Mouse (Mus musculus) forebrain, embryonic 16.5 days (tissue): Measurements from ENCODE around the gene Art3. TPM values are rescaled to one million over a fixed set of nuclear protein-coding genes. Genes with fewer than 3 reads are reported as not detected.

Experiments used
- ATAC-seq: fragments of 200-750 bp; cut with Nextera tagmentation; 2 replicates; pipeline ENCODE4 v1.8.0; 2017; ENCODE audit warnings: mild to moderate bottlenecking, moderate library complexity
- H3K27ac ChIP-seq: fragments of 300-500 bp; sonication (generic); 2 replicates; pipeline ENCODE4 v1.5.1; 2014; ENCODE audit warnings: low read length, control low read depth
- H3K27me3 ChIP-seq: fragments of 300-500 bp; sonication (generic); replicated peaks from 2 replicates; pipeline ENCODE4 v1.6.1; 2014; ENCODE audit warnings: low read length; ENCODE audit not compliant: control insufficient read depth, insufficient read depth
- H3K36me3 ChIP-seq: fragments of 300-500 bp; sonication (generic); 2 replicates; pipeline ENCODE4 v1.6.1; 2014; ENCODE audit not compliant: control insufficient read depth, insufficient read depth
- H3K4me1 ChIP-seq: fragments of 300-500 bp; sonication (generic); replicated peaks from 2 replicates; pipeline ENCODE4 v1.6.1; 2014; ENCODE audit warnings: low read length; ENCODE audit not compliant: control insufficient read depth, insufficient read depth
- H3K4me2 ChIP-seq: fragments of 300-500 bp; sonication (generic); 2 replicates; pipeline ENCODE4 v1.6.1; 2014; ENCODE audit warnings: mild to moderate bottlenecking, low read length, control low read depth
- H3K4me3 ChIP-seq: fragments of 300-500 bp; sonication (generic); replicated peaks from 2 replicates; pipeline ENCODE4 v1.5.1; 2014; ENCODE audit warnings: mild to moderate bottlenecking, low read length, control low read depth
- H3K9ac ChIP-seq: fragments of 300-500 bp; sonication (generic); replicated peaks from 2 replicates; pipeline ENCODE4 v1.6.1; 2014; ENCODE audit warnings: low read depth, low read length, control low read depth
- H3K9me3 ChIP-seq: fragments of 300-500 bp; sonication (generic); 2 replicates; pipeline ENCODE4 v1.6.1; 2016; ENCODE audit warnings: low read length; ENCODE audit not compliant: control insufficient read depth
- WGBS: fragments of 180-500 bp; shearing (Covaris S2); extraction: QIAGEN DNeasy Blood & Tissue Kit; methylation state at CpG from one replicate; pipeline ENCODE4 v1.1.7; 2014; 5-methylcytosine and 5-hydroxymethylcytosine counted together
- polyA plus RNA-seq: library from polyadenylated mRNA; unstranded; fragments of >200 nt; fragmentation: Nextera tagmentation; extraction: Ambion mirVana; gene quantifications from 2 replicates; pipeline ENCODE4 v1.2.1, GENCODE M21; 2015

The Art3 gene
- polyA plus RNA-seq, 1 experiment from 2014 or later: 3.5 TPM

DNA sequence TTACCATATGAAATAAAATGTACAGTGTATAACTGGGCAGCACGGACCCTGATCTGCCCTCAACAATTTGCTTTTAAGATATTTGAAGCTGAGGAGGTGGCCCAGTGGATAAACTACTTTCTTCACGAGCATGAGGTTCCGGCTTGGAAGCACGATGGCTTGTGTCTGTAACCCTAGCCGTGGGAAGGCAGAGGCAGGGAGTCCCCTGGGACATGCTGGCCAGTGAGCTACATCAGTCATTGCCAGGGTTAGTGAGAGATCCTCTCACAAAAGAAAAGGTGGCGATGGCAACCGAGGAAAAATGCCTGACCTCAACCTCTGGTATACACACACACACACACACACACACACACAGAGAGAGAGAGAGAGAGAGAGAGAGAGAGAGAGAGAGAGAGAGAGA is 52.1 kb downstream of the Art3 start:
- 77% methylated on average over 7 of the region's 7 CpGs for WGBS
- Histone ChIP-seq H3K4me3 (no peak overlapping the region), H3K9me3 (no peaks in the 10 kb centered on the region)

DNA sequence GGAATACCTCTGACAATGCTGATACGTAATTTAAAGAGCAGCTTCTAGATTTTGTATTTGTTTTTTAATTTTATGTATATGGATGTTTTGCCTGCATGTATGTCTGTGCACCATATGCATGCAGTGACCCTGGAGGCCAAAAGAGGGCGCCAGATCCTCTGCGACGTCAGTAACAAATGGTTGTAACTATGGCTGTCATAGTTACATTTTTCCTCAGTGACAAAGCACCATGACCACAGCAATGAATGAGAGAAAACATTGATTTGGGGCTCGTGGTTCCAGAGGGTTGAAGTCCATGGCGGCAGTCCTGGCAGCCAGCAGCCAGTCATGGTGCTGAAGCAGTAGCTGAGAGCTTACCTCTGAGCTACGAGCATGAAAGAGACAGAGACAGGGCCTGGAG is 53.2 kb downstream of the Art3 start:
- Histone ChIP-seq H3K4me2 (no peak overlapping the region), H3K9ac (no peak overlapping the region), H3K27ac (no peak overlapping the region), H3K27me3 (peaks cover 2% of the 10 kb centered on the region; the same call in 1 of the 2 replicates), H3K9me3 (no peaks in the 10 kb centered on the region), H3K36me3 (no peaks in the 10 kb centered on the region), H3K4me3 (no peak overlapping the region), H3K4me1 (0 out of 2 replicates have a peak, but pooled peaks cover 2% of the 10 kb centered on the region)
- WGBS: 55% methylated on average over 7 of the region's 7 CpGs
- no peak for ATAC-seq

More for the DNA sequence above, 52.1 kb downstream of the Art3 start:
- no peaks in the 10 kb centered on the region; the same call in 1 of the 2 replicates for H3K27me3 ChIP-seq
- no peak overlapping the region for H3K27ac ChIP-seq
- H3K4me2 ChIP-seq: no peak overlapping the region
- ATAC-seq: no peak
- H3K9ac ChIP-seq: no peak overlapping the region
- H3K4me1 ChIP-seq: 0 out of 2 replicates have a peak, but pooled peaks cover 2% of the 10 kb centered on the region
- H3K36me3 ChIP-seq: no peaks in the 10 kb centered on the region

DNA sequence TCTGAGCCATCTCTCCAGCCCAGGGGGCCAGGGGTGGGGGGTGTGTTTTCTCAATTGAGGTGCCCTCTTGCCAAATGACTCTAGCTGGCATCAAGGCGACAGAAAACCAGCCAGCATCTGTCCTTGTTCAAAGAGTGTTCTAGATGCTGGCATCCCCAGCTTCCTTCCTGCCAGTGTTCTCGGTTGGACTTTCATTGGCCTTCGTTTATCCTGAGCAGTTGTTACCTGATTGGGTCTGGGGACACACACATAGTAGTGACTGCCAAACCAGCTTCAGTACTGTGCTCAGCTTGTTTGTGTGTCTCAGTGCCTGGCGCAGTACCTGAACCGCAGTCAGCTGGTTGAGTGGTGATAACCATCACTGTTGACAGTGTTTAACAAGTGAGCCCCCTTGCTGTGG is 54.5 kb downstream of the Art3 start:
- Histone ChIP-seq H3K9ac (no peak overlapping the region), H3K4me3 (no peak overlapping the region), H3K4me1 (0 out of 2 replicates have a peak, but pooled peaks cover 2% of the 10 kb centered on the region), H3K27ac (no peak overlapping the region), H3K4me2 (no peak overlapping the region), H3K27me3 (peaks cover 2% of the 10 kb centered on the region; the same call in 1 of the 2 replicates), H3K36me3 (no peaks in the 10 kb centered on the region), H3K9me3 (no peaks in the 10 kb centered on the region)
- 90% methylated on average over 5 of the region's 5 CpGs for WGBS
- no peak for ATAC-seq

DNA sequence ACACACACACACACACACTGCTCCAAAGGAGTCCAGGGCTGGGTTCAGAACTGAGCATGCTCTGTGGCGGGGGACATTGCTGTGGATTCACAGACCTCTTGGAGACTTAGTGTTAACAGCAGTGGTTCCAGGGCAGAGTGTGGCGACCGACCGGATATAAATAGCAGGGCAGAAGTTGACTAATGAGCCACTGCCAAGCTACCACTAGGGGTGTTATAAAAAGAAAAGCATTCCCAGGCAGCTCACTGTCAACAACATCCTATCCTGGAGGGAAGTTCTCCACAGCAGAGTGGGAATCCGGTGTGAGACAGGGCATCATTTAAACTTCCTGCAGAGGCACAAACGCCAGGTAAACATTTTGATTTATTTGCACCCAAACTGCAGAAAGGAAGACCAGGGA is 55.0 kb downstream of the Art3 start:
- Histone ChIP-seq H3K4me3 (no peak overlapping the region), H3K9ac (no peak overlapping the region), H3K36me3 (no peaks in the 10 kb centered on the region), H3K9me3 (no peaks in the 10 kb centered on the region), H3K4me2 (no peak overlapping the region), H3K27ac (no peak overlapping the region), H3K4me1 (0 out of 2 replicates have a peak, but pooled peaks cover under 1% of the 10 kb centered on the region), H3K27me3 (peaks cover 4% of the 10 kb centered on the region; the same call in 1 of the 2 replicates)
- no peak for ATAC-seq
- 60% methylated on average over 6 of the region's 6 CpGs for WGBS

DNA sequence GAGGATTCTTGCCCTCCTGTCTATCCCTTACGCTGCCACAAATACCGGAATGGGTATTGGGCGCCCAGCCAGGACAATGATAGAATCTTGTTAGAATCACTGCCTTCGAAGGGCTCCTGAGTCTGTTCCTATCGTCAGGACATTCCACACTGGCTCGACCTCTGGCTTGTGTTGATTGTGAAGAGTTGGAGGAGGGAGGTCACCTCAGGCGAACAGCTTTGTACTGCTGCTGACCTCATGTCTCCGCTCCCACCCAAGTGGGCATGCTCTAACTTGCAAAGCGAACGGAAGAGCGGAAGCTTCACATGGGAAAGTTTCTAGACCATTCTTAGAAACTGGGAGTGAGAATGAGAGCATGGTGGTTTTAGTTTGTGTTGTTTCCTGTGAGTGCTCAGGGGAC is 55.8 kb downstream of the Art3 start:
- 79% methylated on average over 11 of the region's 11 CpGs for WGBS
- no peaks in the 10 kb centered on the region for H3K36me3 ChIP-seq
- H3K27me3 ChIP-seq: peaks cover 4% of the 10 kb centered on the region; the same call in 1 of the 2 replicates
- no peak overlapping the region for H3K4me3 ChIP-seq
- H3K9me3 ChIP-seq: no peaks in the 10 kb centered on the region
- H3K9ac ChIP-seq: no peak overlapping the region
- no peak for ATAC-seq
- no peak overlapping the region for H3K4me2 ChIP-seq
- H3K4me1 ChIP-seq: no peaks in the 10 kb centered on the region
- H3K27ac ChIP-seq: no peak overlapping the region

DNA sequence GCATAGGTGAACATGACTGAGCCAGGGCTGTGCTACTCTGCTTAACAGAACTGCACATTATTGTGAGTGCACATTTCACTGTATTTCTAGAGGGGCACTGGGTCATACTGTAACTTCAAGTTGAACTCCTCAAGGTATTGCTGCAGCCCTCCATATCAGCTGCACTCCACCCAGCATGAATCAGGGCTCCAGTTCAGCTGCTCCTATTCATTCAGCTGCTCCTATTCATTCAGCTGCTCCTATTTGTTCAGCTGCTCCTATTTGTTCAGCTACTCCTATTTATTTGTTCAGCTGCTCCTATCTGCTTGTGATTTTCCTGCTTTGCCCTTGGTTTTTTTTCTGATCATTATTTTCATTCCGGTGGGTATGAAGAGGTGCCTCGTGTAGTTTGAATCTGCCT is 58.4 kb downstream of the Art3 start:
- Histone ChIP-seq H3K27me3 (peaks cover 4% of the 10 kb centered on the region; the same call in 1 of the 2 replicates), H3K36me3 (no peaks in the 10 kb centered on the region), H3K27ac (no peak overlapping the region), H3K4me3 (no peak overlapping the region), H3K4me1 (no peaks in the 10 kb centered on the region), H3K4me2 (no peak overlapping the region), H3K9ac (no peak overlapping the region), H3K9me3 (no peaks in the 10 kb centered on the region)
- ATAC-seq: no peak
- 68% methylated on average over 2 of the region's 2 CpGs for WGBS

DNA sequence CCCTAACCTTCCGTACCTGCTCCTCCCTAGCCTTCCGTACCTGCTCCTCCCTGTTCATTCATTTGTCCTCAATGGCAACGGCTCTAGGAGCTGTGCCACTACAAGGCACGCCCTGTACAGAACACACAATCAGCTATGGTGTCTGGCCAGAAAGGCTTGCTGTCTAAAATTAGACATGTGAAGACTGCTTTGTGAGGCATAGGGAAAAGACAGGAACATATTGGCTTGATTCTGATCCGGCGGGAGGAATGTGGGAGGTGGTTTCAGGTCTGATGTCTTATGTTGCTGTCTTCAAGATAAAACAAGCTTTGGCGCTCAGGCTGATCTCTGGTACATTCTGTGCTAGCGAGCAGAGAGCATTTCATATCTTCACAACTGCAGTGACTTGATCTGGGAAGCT is 59.0 kb downstream of the Art3 start:
- 79% methylated on average over 8 of the region's 8 CpGs for WGBS
- no peak for ATAC-seq
- H3K27me3 ChIP-seq: peaks cover 4% of the 10 kb centered on the region; the same call in 1 of the 2 replicates

DNA sequence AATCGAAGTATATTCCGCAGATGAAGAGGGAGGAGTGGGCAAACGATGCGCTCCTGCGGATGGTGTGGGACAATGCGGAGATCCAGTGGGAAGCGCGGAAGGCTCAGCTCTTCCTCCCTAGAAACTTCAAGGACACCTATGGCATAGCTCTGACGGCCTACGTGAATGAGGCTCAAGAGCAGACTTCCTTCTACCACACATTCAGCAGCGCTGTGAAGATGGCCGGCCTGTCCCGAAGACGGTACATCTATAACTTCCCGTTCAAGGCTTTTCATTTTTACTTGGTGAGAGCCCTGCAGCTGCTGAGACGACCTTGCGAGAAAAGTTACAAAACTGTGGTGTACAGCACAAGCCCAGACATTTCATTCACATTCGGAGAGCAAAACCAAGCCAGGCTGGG is 60.9 kb downstream of the Art3 start:
- Histone ChIP-seq H3K27ac (no peak overlapping the region), H3K9me3 (no peaks in the 10 kb centered on the region), H3K4me2 (peak overlapping the region; percentile 31), H3K4me3 (peak overlapping the region; percentile 1; the same call in 1 of the 2 replicates), H3K27me3 (peaks cover 4% of the 10 kb centered on the region; the same call in 1 of the 2 replicates), H3K36me3 (no peaks in the 10 kb centered on the region), H3K9ac (no peak overlapping the region), H3K4me1 (no peaks in the 10 kb centered on the region)
- no peak for ATAC-seq
- 52% methylated on average over 18 of the region's 18 CpGs for WGBS

More for the DNA sequence above, 59.0 kb downstream of the Art3 start:
- no peak overlapping the region for H3K9ac ChIP-seq
- no peaks in the 10 kb centered on the region for H3K9me3 ChIP-seq
- H3K4me3 ChIP-seq: no peak overlapping the region
- H3K36me3 ChIP-seq: no peaks in the 10 kb centered on the region
- H3K4me2 ChIP-seq: no peak overlapping the region
- no peak overlapping the region for H3K27ac ChIP-seq
- H3K4me1 ChIP-seq: no peaks in the 10 kb centered on the region

DNA sequence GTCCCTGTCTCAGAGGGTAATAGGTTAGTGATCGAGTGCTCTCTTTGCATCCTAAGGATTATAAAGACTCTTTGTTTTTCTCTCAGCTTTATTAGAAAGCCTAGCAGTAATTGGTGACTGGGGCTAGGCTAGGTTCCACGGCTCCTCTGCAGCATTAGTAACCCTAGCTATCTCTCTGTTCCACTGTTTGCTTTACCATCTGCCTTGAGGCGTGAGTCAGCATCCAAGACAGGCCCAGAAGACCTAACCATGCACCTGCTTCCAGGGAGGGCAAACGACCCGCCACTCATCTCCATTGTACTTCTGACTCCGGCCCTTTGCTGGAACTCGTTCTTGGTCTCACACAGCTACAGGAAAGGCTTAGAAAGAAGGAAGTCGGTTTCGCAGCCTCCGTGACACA is 62.2 kb downstream of the Art3 start:
- ATAC-seq: no peak
- H3K4me2 ChIP-seq: no peak overlapping the region
- H3K27me3 ChIP-seq: peaks cover 4% of the 10 kb centered on the region; the same call in 1 of the 2 replicates
- H3K9me3 ChIP-seq: no peaks in the 10 kb centered on the region
- no peak overlapping the region for H3K27ac ChIP-seq
- 57% methylated on average over 10 of the region's 10 CpGs for WGBS
- H3K9ac ChIP-seq: no peak overlapping the region
- no peak overlapping the region for H3K4me3 ChIP-seq
- H3K36me3 ChIP-seq: no peaks in the 10 kb centered on the region
- H3K4me1 ChIP-seq: no peaks in the 10 kb centered on the region

DNA sequence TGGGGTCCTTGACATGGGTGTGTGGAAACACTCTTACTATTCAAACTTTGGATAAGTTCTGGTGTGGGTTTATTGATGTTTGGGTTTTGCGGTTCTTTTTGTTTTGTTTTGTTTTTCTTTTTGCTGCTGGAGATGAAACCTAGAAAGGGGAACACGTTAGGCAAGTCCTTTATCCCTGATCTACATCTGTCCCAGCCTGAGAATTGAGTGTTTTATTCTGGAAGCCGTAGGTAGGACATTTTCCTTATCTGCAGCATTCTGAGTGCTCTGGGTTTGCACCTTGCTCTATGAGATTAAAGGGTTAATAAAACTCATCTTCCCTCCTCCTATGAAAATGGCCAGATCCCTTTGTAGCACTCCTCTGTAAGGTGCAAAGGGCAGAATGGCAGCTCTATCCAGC is 64.1 kb downstream of the Art3 start:
- Histone ChIP-seq H3K4me2 (no peak overlapping the region), H3K4me1 (no peaks in the 10 kb centered on the region), H3K9ac (no peak overlapping the region), H3K27ac (no peak overlapping the region), H3K36me3 (no peaks in the 10 kb centered on the region), H3K27me3 (peaks cover 2% of the 10 kb centered on the region; the same call in 1 of the 2 replicates), H3K4me3 (no peak overlapping the region), H3K9me3 (no peaks in the 10 kb centered on the region)
- no peak for ATAC-seq
- 88% methylated on average over 3 of the region's 3 CpGs for WGBS
